Mouse (Mus musculus) adipocyte (in vitro differentiated cells): ENCODE results near the gene Trim33.

Source experiments
- DNase-seq: peaks from one replicate; pipeline ENCODE4 v3.0.0-alpha.2; 2016; ENCODE audit warnings: low spot score

Gene Trim33

DNA sequence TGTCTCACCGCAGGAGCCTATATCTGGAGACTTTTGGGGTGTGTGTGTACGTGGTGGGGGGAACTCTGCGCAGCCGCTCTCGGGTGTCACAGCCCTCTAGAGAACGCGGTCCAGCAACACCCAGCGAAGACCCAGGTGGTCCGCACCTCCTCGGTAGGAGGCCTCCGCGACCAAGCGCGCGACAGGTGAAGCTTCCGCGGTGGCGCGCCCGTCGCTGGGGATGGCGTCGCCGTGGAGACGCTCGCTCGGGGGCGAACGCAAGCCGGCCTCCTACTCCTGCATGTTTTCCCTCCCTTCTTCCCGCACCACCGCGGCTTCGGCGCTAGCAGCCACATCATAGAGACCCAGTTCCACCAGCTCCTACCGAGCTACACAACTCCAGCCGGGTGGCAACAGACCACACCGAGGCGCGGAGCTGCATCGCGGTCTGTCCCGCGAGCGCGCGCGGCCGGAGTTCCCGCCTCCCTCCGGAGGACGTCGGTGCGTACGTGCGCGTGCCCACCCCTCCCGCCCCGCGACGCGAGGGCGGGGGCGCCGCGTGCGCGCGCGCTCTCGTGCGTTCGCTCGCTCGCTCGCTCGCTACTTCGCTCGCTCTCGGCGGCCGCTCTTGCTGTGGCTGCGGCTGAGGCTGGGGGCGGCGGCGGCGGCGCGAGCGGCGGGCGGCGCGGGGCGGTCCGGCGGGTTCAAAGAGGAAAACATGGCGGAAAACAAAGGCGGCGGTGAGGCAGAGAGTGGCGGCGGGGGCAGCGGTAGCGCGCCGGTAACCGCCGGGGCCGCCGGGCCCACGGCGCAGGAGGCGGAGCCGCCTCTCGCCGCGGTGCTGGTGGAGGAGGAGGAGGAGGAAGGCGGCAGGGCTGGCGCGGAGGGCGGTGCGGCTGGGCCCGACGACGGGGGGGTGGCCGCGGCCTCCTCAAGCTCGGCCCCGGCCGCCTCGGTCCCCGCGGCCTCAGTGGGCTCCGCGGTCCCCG is at the start of gene Trim33:
Gene Trim33 (plus strand): TSS at position 112 of the 968 bp plus-strand sequence.
- DNase-seq: peak; percentile 87

DNA sequence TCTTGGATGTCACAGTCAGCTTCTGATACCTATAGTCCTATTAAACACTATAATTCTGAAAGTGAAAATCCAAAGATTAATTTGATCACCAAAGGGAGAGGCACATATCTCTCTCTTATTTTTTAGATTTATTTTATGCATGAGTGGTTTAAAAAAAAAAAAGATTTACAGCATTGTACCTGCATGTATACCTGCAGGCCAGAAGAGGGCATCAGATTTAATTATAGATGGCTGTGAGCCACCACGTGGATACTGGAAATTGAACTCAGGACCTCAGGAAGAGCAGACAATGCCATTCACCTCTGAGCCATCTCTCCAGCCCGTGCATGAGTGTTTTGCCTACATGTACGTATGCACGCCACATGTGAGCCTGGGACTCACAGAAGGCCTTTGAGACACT is 46.7 kb upstream of the Trim33 start:
- no peak for DNase-seq

DNA sequence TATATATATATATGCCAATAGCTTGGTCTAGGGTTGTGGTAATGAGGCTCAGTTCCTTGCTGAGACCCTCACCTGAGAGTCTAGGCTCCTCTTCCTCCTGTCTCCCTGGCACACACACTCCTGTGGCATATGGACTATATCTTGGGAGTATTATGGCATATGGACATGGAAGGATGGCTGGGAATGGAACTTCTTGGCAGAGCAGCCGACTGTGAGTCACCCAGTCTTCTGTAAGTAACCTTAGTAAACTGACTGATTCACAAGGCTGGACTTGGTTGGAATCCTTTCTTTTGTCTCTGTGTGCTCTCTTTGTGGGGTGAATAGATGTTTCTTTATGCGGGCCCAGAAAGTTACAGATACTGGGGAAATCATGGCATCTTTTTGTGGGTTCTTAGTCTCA is 37.6 kb upstream of the Trim33 start:
- no peak for DNase-seq

DNA sequence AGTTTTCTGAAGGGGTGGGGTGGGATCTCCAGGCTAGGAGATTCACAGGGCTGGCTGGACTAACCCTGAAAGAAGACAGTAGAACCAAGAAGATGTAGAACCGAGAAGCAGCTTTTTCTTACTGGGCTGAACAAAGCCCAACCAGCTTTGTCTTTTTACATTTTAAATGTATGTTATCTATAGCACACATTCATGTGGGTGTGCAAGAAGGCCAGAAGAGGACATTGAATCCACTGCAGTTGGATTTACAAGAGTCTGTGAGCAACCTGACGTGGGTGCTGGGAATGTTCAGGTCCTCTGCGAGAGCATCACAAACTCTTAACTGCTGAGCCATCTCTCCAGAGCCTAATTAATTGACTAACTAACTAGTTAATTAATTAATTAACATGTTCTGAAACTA is 36.9 kb upstream of the Trim33 start:
- DNase-seq: no peak

DNA sequence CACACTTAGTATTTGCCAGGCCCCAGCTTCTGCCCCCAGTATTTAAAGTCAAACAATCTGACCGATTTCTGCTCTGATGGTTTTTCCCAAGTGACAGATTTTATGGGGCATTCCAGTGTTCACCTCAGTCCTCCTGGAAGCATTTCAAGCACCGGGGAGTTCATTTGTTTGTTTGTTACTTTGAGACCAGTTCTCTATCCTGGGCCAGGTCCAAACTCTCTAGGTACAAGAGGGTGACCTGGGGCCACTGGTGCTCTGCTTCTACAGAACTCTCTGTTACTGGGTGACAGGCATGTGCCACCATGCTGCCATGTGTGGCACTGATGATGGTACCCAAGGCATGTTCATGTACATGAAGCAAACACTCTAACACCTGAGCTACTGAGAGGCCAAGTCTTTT is 35.6 kb upstream of the Trim33 start:
- DNase-seq: no peak

DNA sequence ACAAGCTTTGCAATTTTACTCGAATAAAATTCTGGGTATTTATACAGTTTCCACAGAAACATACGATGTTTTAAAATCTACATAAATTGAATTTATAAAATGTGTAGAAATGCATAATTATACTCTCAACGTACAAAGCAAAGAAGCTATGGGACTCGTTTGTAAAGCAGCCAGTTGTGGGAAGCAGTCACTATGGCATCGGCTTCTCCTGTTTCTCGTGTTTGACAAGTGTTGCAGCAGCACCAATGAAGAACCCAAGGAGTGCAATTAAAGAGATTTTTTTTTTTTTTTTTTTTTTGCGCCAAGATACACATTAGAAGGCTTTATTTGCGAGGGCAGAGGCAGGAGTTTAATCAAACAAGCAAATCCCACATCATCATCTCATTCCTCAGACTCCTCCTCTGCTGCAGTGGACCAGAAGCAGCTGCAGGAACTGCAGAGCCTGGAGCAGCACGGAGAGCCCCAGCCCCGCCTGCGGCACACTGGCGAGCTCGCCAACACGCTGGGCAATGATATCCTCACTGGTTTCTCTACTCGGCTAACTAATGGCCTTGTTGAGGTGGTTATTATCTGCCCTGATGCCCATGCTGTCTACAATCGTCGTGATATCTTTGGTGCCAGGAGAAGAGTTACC is 32.3 kb upstream of the Trim33 start:
- no peak for DNase-seq

DNA sequence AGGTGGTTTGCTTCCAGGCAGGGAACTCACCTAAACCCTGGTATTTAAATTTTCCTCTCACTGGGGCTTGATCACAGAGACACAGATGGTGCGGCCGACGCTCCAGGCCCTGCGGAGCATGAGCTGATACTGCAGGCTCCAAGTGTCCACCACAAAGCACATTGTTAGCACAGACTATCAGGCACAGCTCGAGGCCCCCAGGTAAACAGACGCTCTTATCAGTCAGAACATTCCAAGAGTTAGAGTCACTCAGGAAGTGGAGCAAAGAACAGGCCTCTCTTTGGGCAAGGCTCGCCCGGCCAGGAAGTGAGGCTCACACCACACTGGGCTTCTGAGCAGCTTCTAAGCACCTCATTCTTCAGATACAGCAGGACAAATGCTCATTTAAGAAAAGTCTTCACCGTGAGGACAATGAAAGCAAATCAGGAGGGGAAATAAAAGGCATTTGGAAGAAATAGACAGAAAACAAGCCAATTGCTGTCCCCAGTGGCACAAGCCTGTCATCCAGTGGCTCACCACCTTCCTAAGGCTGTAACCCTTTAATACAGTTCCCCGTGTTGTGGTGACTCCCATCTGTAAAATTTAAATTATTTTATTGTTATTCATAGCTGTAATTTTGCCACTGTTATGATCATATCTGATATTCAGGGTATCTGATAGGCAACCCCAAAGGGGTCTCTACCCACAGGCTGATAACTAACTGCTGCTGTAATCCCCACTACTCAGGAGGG is 22.8 kb upstream of the Trim33 start:
- DNase-seq: no peak

DNA sequence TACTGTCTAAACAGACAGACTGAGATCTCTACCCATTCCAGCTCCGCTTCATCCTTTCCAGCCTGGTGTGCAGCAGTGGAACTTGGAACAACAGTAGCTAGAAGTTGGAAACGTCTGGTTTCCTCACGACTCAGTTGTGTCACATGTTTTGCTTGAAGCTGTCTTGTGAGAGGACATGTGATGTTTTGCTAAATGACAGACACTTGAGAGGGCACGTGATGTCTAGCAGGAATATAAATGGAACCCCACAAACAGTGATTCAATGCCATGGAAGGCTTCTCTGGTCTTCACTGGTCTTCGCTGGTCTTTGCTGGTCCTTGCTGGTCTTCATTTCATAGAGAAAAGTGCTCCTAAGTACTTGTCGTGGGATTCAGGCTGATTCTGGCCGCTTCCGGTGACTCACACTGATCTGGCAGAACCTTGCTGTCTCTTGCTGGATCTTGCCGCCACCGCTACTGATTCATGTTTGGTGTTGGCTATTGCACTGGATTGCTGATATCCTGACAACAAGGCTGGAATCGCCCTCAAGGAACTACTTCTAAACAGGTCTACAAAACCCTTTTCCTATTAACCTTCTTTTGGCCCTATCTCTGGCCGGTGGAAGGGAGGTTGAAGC is 16.2 kb upstream of the Trim33 start:
- peak; percentile 41 for DNase-seq

DNA sequence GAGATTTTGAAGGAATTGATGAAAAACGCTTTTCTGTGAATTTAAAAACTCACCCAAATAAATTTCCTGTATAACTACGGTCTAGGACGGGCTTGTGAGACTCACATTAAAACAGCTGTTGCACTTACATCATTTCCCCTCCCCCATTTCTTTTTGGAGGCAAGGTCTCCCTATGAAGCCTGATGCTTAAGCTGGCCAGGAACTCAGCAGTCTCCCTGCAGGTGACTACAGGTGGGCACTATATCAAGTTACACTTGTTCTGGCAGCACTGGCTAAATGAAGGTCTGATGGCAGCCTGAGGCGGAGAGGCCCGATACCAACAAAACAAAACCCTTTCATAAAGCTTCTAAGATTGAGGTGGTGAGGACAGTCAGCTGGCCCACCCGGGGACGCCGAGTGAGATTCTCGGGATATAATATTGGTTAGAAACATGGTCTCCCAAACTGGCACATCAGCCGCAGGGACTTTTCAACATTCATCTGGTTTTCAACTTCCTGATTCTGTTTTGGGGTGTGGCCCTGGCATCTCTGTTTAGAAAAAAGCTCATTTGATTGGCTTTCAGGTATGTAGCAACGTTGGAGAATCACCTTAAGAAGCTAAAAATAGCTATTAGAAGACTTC is 422 bp upstream of the Trim33 start:
- peak; percentile 35 for DNase-seq

DNA sequence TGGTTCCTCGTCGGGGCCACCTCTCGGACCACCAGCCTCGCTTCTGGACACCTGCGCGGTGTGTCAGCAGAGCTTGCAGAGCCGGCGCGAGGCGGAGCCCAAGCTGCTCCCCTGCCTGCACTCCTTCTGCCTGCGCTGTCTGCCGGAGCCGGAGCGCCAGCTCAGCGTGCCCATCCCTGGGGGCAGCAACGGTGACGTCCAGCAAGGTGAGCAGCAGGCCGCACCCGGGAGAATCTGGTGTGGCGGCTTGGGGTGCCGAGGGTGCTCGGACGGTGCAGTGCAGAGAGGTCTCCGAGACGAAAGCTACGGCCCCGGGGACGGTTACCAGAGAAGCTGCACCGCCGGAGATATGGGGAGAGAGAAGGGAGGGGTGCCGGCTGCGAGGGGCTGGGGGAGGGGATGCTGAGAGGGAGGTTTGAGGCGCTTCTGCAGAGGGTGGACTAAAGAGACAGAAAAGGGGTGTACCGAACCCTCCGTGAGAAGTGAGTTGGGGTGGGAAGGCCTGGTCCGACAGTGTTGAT is 1.2 kb downstream of the Trim33 start:
- DNase-seq: peak; percentile 26

DNA sequence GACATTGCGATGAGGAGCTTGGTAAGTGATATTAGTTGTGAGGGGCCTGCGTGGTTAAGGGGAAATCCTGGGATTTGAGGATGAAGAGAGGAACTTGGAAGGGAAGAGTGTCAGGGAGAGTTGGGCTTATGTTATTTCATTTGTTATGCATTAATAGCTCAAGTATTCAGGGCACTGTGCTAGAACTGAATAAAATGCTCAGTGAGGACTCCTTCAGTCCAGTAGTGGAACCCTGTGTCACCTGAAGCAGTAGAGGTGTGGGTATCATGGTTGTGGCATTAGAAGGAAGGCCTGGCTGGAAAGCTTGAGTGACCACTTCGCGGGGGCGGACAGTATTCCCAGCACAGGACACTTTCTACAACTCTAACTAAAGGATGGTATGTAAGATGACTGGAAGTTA is 1.8 kb downstream of the Trim33 start:
- DNase-seq: peak; percentile 21

DNA sequence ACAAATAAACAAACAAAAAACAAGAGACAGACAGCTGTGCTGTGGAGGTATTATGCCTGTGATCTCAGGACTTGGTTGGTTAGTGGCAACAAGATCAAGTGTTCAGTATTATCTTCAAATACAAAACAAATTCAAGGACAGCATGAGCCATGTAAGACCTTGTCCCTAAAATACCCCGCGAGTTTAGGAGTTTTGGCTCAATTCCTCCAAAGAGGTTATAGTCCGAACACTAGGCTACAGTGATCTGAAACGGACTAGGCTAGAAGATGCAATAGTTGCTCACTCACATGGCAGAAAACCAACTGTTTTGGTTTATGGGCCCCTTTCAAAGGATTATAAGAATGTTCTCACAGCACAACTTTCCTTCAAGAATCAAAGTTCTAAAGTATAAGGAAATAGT is 9.7 kb downstream of the Trim33 start:
- no peak for DNase-seq

DNA sequence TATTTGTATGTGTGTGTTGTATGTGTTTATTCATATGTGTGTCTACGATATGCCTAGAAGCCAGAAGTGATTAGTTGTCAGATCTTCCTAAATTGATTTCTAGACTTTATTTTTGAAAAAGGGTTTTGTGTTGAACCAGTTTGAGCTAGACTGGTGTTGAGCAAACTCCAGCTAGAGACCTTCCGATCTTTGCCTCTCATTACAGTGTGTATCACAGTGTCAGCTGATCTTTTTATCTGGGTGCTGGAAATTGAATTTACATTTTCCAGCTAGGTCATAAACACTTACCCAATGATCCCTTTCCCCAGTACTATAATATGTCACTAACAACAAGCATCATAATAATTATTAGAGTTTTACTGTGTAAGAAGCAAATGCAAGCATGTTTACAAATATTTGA is 12.0 kb downstream of the Trim33 start:
- peak; percentile 27 for DNase-seq

DNA sequence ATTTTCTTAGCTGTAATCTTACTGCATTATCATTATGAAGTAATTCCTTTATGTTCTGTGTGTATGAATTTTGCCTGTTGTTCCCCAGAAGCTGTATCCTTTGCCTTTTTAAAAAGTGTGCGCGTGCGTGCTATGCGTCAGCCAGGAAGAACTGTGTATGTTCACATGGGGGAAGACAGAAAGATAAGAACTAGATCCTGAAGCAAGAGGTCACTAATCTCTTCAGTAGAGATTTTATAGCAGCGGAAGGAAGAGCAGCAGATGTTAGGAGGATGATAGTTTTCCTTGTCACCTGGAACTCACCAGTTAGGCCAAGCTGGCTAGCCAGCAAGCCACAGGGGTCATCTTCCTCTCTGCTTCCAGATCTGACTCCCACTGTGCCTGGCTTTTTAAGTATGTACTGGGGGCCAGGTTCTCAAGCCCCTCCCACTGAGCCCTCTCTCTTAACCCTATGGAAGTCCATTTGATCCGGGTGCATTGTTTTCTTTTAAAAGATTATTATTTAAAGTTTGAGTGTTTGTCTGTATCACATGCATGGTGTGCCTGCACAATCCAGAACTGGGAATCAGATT is 26.4 kb downstream of the Trim33 start:
- no peak for DNase-seq

DNA sequence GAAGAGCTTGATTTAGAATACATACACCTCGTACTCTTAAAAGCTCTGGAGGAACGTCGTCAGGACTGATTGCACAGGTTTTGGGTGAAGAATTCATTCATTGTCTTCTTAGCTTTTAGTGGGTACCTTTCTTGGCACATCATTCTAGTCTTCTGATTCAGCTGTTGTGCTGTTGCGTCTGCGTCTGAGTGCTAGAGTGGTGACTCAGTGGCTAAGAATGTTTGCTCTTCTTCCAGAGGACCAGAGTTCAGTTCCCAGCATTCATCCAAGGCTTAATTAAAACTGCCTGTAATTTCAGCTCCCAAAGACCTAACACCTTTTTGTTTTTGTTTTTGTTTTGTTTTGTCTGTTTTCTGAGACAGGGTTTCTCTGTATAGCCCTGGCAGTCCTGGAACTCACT is 30.2 kb downstream of the Trim33 start:
- no peak for DNase-seq

DNA sequence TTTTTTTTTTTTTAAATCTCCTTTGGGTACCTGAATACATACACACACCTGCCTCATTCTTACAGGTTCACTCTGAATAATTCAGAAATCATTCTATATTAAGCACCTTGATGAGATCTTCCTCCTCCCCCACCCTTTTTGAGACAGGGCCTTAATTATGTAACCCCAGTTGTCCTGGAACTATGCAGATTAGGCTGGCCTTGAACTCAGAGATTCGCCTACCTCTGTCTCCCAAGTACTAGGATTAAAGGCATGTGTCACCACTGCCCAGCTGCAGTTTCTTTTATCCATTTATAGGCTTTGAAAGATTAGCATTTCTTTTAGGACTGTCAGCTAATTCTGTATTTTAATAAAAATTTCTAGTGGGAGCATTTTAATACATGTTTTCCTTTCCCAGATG is 30.7 kb downstream of the Trim33 start:
- no peak for DNase-seq

DNA sequence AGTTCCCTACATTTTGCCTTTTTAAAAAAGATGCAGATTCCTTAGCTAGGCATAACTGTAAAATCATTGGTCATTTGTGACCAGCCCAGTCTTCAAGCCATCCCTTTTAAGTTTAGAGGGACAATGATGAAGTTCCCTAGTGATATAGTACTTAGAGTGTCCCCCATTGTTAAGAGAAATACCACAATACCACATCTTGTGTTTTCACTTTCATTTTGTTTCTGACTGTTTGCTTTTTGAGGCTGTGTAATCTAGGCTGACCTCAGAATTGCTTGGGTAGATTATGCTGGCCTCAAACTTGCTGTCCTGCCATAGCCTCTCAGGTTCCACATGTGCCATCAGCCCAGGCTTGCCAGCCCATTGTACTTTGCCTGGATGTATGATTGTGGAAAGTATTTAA is 35.2 kb downstream of the Trim33 start:
- DNase-seq: no peak

DNA sequence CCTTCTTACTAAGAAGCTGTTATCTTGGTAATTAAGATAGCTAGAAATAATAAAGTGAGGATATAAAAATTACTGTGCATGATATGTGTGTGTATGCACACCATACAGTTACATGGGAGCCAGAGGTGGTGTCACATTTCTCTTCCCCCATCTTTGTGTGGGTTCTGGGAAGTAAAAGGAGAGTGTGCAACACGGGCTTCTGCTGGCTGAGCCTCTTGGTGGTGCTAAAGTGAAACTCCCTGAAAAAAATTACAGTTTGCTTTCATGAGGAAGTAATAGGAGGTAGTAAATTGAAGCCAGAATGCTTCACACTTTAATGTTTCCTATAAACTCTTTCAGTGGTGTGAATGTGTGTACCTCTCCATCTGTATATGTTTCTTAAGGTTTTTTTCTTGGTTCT is 56.3 kb downstream of the Trim33 start:
- DNase-seq: no peak

DNA sequence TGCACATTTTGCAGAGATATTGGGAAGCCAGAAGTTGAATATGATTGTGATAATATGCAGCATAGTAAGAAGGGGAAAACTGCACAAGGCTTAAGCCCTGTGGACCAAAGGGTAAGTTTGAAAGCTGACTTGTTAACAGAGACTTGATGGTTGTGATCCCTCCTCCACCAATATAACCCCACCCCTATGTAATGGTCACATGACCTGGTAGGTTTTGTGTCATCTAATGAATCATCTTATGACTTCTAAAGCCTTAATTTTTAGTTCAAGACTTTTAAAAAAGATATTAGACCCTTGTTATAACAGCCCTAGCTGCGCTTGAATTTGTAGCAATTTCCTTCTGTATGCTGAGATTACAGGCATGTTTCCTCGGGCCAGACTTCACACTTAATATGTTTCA is 67.6 kb downstream of the Trim33 start:
- no peak for DNase-seq

DNA sequence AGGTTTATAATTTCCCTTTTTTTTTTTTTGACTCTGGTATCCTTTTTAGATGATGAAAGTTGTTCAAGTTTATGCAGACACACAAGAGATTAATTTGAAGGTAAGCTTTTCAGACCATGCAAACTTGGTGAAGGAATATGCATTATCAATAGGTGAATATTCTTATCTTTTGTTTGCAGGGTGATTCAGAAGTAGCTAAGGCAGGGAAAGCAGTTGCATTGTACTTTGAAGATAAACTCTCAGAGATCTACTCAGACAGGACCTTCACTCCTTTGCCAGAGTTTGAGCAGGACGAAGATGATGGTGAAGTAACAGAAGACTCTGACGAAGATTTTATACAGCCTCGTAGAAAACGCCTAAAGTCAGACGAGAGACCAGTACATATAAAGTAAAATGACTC is 74.4 kb downstream of the Trim33 start:
- no peak for DNase-seq

DNA sequence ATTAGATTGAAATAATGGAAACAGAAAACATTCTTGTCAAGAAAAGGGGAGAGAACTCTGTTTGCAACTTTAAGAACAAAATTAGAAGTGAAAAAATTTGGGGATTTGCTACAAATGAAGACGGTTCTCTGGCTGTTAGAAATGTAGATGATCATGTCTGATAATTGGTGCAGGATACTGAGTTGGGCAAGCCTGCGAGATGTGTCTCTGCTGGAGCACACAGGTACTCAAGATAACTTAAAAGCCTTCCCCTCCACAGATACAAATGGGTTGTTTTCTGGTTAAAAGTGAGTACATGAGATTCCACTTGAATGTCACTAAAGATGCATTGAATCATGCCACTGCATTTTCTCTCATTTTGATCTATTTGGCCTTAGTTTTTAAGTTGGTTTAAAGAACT is 74.9 kb downstream of the Trim33 start:
- no peak for DNase-seq
